Mouse (Mus musculus) hindbrain, embryonic 14.5 days (tissue): ENCODE measurements around the gene Lrrc20. TPM values are rescaled to one million over a fixed set of nuclear protein-coding genes. Genes with fewer than 3 reads are reported as not detected.
"Not testable (repeated sequence)": the region's sequence is repeated elsewhere in the genome, so short reads cannot be mapped to it uniquely, and the experiment has no call there.

Experiments
- ATAC-seq: fragments of 200-750 bp; cut with Nextera tagmentation; 2 replicates; pipeline ENCODE4 v1.8.0; 2017; ENCODE audit warnings: moderate number of reproducible peaks, mild to moderate bottlenecking, moderate TSS enrichment, moderate library complexity; ENCODE audit not compliant: low FRiP score
- DNase-seq: peaks from one replicate; pipeline ENCODE4 v3.0.0-alpha.2; 2015; ENCODE audit warnings: low spot score
- H3K27ac ChIP-seq: fragments of 300-500 bp; sonication (generic); 2 replicates; pipeline ENCODE4 v1.5.1; 2014; ENCODE audit warnings: mild to moderate bottlenecking, moderate library complexity
- H3K27me3 ChIP-seq: fragments of 300-500 bp; sonication (generic); 2 replicates; pipeline ENCODE4 v1.6.1; 2014; ENCODE audit warnings: mild to moderate bottlenecking, low read length, mixed read lengths; ENCODE audit not compliant: control insufficient read depth, insufficient read depth
- H3K36me3 ChIP-seq: fragments of 300-500 bp; sonication (generic); replicated peaks from 2 replicates; pipeline ENCODE4 v1.6.1; 2014; ENCODE audit not compliant: control insufficient read depth, insufficient read depth
- H3K4me1 ChIP-seq: fragments of 300-500 bp; sonication (generic); replicated peaks from 2 replicates; pipeline ENCODE4 v1.6.1; 2014; ENCODE audit warnings: antibody characterized with exemption, low read length, mixed read lengths; ENCODE audit not compliant: control insufficient read depth, insufficient read depth
- H3K4me2 ChIP-seq: fragments of 300-500 bp; sonication (generic); replicated peaks from 2 replicates; pipeline ENCODE4 v1.6.1; 2014; ENCODE audit warnings: mild to moderate bottlenecking, moderate library complexity
- H3K4me3 ChIP-seq: fragments of 300-500 bp; sonication (generic); replicated peaks from 2 replicates; pipeline ENCODE4 v1.5.1; 2014; ENCODE audit warnings: mild to moderate bottlenecking, low read length
- H3K9ac ChIP-seq: fragments of 300-500 bp; sonication (generic); 2 replicates; pipeline ENCODE4 v1.6.1; 2014
- H3K9me3 ChIP-seq: fragments of 300-500 bp; sonication (generic); 2 replicates; pipeline ENCODE4 v1.6.1; 2016; ENCODE audit warnings: low read length; ENCODE audit not compliant: control insufficient read depth
- WGBS: fragments of 180-500 bp; shearing (Covaris S2); extraction: QIAGEN DNeasy Blood & Tissue Kit; methylation state at CpG from one replicate; pipeline ENCODE4 v1.1.7; 2014; 5-methylcytosine and 5-hydroxymethylcytosine counted together
- polyA plus RNA-seq: library from polyadenylated mRNA; unstranded; fragments of >200 nt; fragmentation: Nextera tagmentation; extraction: Ambion mirVana; gene quantifications from 2 replicates; pipeline ENCODE4 v1.2.1, GENCODE M21; 2014

Gene Lrrc20
- polyA plus RNA-seq, 1 experiment from 2014 or later: 15.1 TPM

- no peak overlapping the region for H3K4me3 ChIP-seq
- H3K4me2 ChIP-seq: no peak overlapping the region
- H3K9ac ChIP-seq: no peak overlapping the region
- no peaks in the 10 kb centered on the region for H3K9me3 ChIP-seq
- H3K27ac ChIP-seq: no peak overlapping the region
- peaks cover 28% of the 10 kb centered on the region; the same call in 1 of the 2 replicates for H3K4me1 ChIP-seq
- ATAC-seq: no peak
- no peak for DNase-seq
- peaks cover 4% of the 10 kb centered on the region; the same call in 1 of the 2 replicates for H3K36me3 ChIP-seq
- WGBS: 89% methylated on average over 3 of the region's 3 CpGs
- no peaks in the 10 kb centered on the region for H3K27me3 ChIP-seq
Observed at GRCm38 (mm10) chr10:61445016-61445415, 30.6 kb upstream of the Lrrc20 start.

GRCm38 (mm10) chr10:61447581-61448353 lies 27.8 kb upstream of the Lrrc20 start:
- H3K4me2 ChIP-seq: no peak overlapping the region
- H3K27ac ChIP-seq: peak overlapping the region; percentile 16; the same call in 1 of the 2 replicates
- DNase-seq: no peak
- H3K4me1 ChIP-seq: peaks cover 44% of the 10 kb centered on the region
- 84% methylated on average over 10 of the region's 10 CpGs for WGBS
- H3K36me3 ChIP-seq: peaks cover 4% of the 10 kb centered on the region; the same call in 1 of the 2 replicates
- no peaks in the 10 kb centered on the region for H3K9me3 ChIP-seq
- no peak overlapping the region for H3K9ac ChIP-seq
- ATAC-seq: no peak
- no peak overlapping the region for H3K4me3 ChIP-seq
- H3K27me3 ChIP-seq: no peaks in the 10 kb centered on the region

- ATAC-seq: no peak
- no peak for DNase-seq
- WGBS: 86% methylated on average over 3 of the region's 3 CpGs
- Histone ChIP-seq H3K9ac (no peak overlapping the region), H3K4me2 (no peak overlapping the region), H3K9me3 (no peaks in the 10 kb centered on the region), H3K27me3 (no peaks in the 10 kb centered on the region), H3K27ac (no peak overlapping the region), H3K4me1 (peaks cover 37% of the 10 kb centered on the region), H3K4me3 (no peak overlapping the region), H3K36me3 (peaks cover 4% of the 10 kb centered on the region; the same call in 1 of the 2 replicates)
Observed at GRCm38 (mm10) chr10:61448834-61449233, 26.8 kb upstream of the Lrrc20 start.

GRCm38 (mm10) chr10:61451463-61451930 lies 24.1 kb upstream of the Lrrc20 start:
- Histone ChIP-seq H3K9me3 (no peaks in the 10 kb centered on the region), H3K9ac (peak overlapping the region; percentile 88), H3K27ac (no peak overlapping the region; the same call in 1 of the 2 replicates), H3K4me2 (peak overlapping the region; percentile 93), H3K36me3 (peaks cover 4% of the 10 kb centered on the region; the same call in 1 of the 2 replicates), H3K4me1 (peaks cover 30% of the 10 kb centered on the region), H3K27me3 (no peaks in the 10 kb centered on the region), H3K4me3 (peak overlapping the region; percentile 95)
- ATAC-seq (no peak), DNase-seq (no peak)
- 8% methylated on average over 8 of the region's 8 CpGs for WGBS

- Histone ChIP-seq H3K4me3 (peak overlapping the region; percentile 95), H3K4me1 (peaks cover 30% of the 10 kb centered on the region), H3K9ac (peak overlapping the region; percentile 88), H3K27me3 (no peaks in the 10 kb centered on the region), H3K4me2 (peak overlapping the region; percentile 93), H3K36me3 (peaks cover 4% of the 10 kb centered on the region; the same call in 1 of the 2 replicates), H3K27ac (peak overlapping the region; percentile 80), H3K9me3 (no peaks in the 10 kb centered on the region)
- peak; percentile 77 for ATAC-seq
- WGBS: under 1% methylated on average over 58 of the region's 62 CpGs
- DNase-seq: peak; percentile 31
Observed at GRCm38 (mm10) chr10:61451931-61452617, 23.5 kb upstream of the Lrrc20 start.

- peak within 1 kb of the TSS; percentile 80 for H3K27ac ChIP-seq
- ATAC-seq: peak; percentile 98
- H3K9me3 ChIP-seq: no peaks in the 10 kb centered on the region
- H3K36me3 ChIP-seq: peaks cover 4% of the 10 kb centered on the region; the same call in 1 of the 2 replicates
- WGBS: under 1% methylated on average over 36 of the region's 36 CpGs
- DNase-seq: peak; percentile 98
- H3K4me2 ChIP-seq: peak within 1 kb of the TSS; percentile 93
- H3K9ac ChIP-seq: peak within 1 kb of the TSS; percentile 88
- peak within 1 kb of the TSS; percentile 95 for H3K4me3 ChIP-seq
- no peaks in the 10 kb centered on the region for H3K27me3 ChIP-seq
- peaks cover 29% of the 10 kb centered on the region for H3K4me1 ChIP-seq
Observed at GRCm38 (mm10) chr10:61452645-61453044, 23.0 kb upstream of the Lrrc20 start, which contains the start of gene Eif4ebp2. Gene Eif4ebp2 (minus strand): TSS chr10:61452661.

- not testable (repeated sequence) for H3K27ac ChIP-seq, H3K27me3 ChIP-seq, ATAC-seq, H3K9me3 ChIP-seq, H3K36me3 ChIP-seq, DNase-seq, H3K9ac ChIP-seq
- peak overlapping the region; percentile 93; the same call in 1 of the 2 replicates for H3K4me2 ChIP-seq
- H3K4me3 ChIP-seq: peak overlapping the region; percentile 95; the same call in 1 of the 2 replicates
- peaks cover 24% of the 10 kb centered on the region for H3K4me1 ChIP-seq
- 79% methylated on average over 3 of the region's 3 CpGs for WGBS
Observed at GRCm38 (mm10) chr10:61453171-61453570, 22.4 kb upstream of the Lrrc20 start.

GRCm38 (mm10) chr10:61457182-61457581 lies 18.4 kb upstream of the Lrrc20 start:
- H3K9me3 ChIP-seq: no peaks in the 10 kb centered on the region

GRCm38 (mm10) chr10:61465009-61465408 lies 10.6 kb upstream of the Lrrc20 start:
- Histone ChIP-seq H3K4me3 (no peak overlapping the region), H3K9me3 (no peaks in the 10 kb centered on the region), H3K9ac (no peak overlapping the region), H3K27ac (no peak overlapping the region), H3K4me2 (no peak overlapping the region), H3K36me3 (no peaks in the 10 kb centered on the region), H3K27me3 (no peaks in the 10 kb centered on the region), H3K4me1 (no peaks in the 10 kb centered on the region)
- ATAC-seq: no peak
- DNase-seq: no peak
- WGBS: 84% methylated on average over 4 of the region's 4 CpGs

More at GRCm38 (mm10) chr10:61457182-61457581, 18.4 kb upstream of the Lrrc20 start:
- Histone ChIP-seq H3K27ac (no peak overlapping the region), H3K27me3 (no peaks in the 10 kb centered on the region), H3K4me2 (no peak overlapping the region), H3K4me3 (no peak overlapping the region), H3K9ac (no peak overlapping the region), H3K4me1 (no peaks in the 10 kb centered on the region), H3K36me3 (no peaks in the 10 kb centered on the region)
- ATAC-seq: no peak
- DNase-seq: no peak
- 70% methylated on average over 3 of the region's 3 CpGs for WGBS
